Mouse (Mus musculus) CH12.LX (cell line): ENCODE data around the gene Wwp2. TPM values are rescaled to one million over a fixed set of nuclear protein-coding genes. Genes with fewer than 3 reads are reported as not detected.

Source experiments
- DNase-seq: peaks from one replicate; pipeline ENCODE4 v3.0.0-alpha.2; 2013; ENCODE audit errors: extremely low read depth
- H3K27ac ChIP-seq: 2 replicates; pipeline ENCODE4 v1.5.1; 2012; ENCODE audit warnings: low read depth, mild to moderate bottlenecking, control low read depth, moderate library complexity; ENCODE audit not compliant: insufficient read depth
- H3K27me3 ChIP-seq: replicated peaks from 2 replicates; pipeline ENCODE3; 2012; ENCODE audit warnings: inconsistent platforms
- H3K36me3 ChIP-seq, 2 experiments: replicated peaks in 1 of 2; 2 replicates each; pipeline versions ENCODE3 to v1.6.1; 2012; ENCODE audit warnings: inconsistent platforms in 1 of 2, low read length in 1 of 2, mild to moderate bottlenecking in 1 of 2, mixed read lengths in 1 of 2, moderate library complexity in 1 of 2; ENCODE audit not compliant: control insufficient read depth in 1 of 2, insufficient read depth in 1 of 2
- H3K4me1 ChIP-seq, 2 experiments: 2 replicates each; pipeline ENCODE4 v1.6.1; 2012; ENCODE audit warnings: inconsistent platforms in 1 of 2, moderate library complexity in 1 of 2; ENCODE audit not compliant: insufficient read depth in 2 of 2, control insufficient read depth in 1 of 2
- H3K4me2 ChIP-seq: 2 replicates; pipeline ENCODE4 v1.6.1; 2012; ENCODE audit warnings: low read depth, mild to moderate bottlenecking, control low read depth; ENCODE audit not compliant: poor library complexity, insufficient read depth, severe bottlenecking
- H3K4me3 ChIP-seq, 3 experiments: fragments of 150-350 bp in 1 of 3; sonication (generic) in 1 of 3; replicated peaks in 1 of 3; 2 replicates each; pipeline versions ENCODE3 to v1.5.1; 2011 to 2012; ENCODE audit warnings: low read depth in 2 of 3, low read length in 2 of 3, mild to moderate bottlenecking in 2 of 3, moderate library complexity in 2 of 3, control low read depth in 1 of 3, improper control_type of control experiment in 1 of 3, inconsistent platforms in 1 of 3, mixed read lengths in 1 of 3; ENCODE audit not compliant: poor library complexity in 1 of 3
- H3K79me2 ChIP-seq: replicated peaks from 2 replicates; pipeline ENCODE4 v1.6.1; 2012; ENCODE audit warnings: mild to moderate bottlenecking, moderate library complexity; ENCODE audit not compliant: control insufficient read depth, poor library complexity, insufficient read depth, severe bottlenecking; ENCODE audit errors: extremely low read depth
- H3K9ac ChIP-seq: 2 replicates; pipeline ENCODE4 v1.6.1; 2012; ENCODE audit warnings: low read depth, mild to moderate bottlenecking, control low read depth, moderate library complexity; ENCODE audit not compliant: insufficient read depth
- H3K9me3 ChIP-seq: replicated peaks from 2 replicates; pipeline ENCODE3; 2012; ENCODE audit warnings: low read length, inconsistent platforms, mixed read lengths
- BHLHE40 ChIP-seq: IDR thresholded peaks from 2 replicates; pipeline ENCODE4 v1.6.1; 2011; ENCODE audit warnings: mild to moderate bottlenecking, low read depth, low read length, improper control_type of control experiment
- CTCF ChIP-seq, 2 experiments: IDR thresholded peaks in 1 of 2; conservative IDR thresholded peaks in 1 of 2; 2 replicates each; pipeline ENCODE4 v1.5.1; 2011 to 2012; ENCODE audit warnings: low read depth in 2 of 2, low read length in 2 of 2, improper control_type of control experiment in 1 of 2, inconsistent platforms in 1 of 2, mild to moderate bottlenecking in 1 of 2, moderate library complexity in 1 of 2
- ELF1 ChIP-seq: IDR thresholded peaks from 2 replicates; pipeline ENCODE4 v1.6.1; 2014; ENCODE audit warnings: low read depth, mild to moderate bottlenecking, inconsistent platforms, low read length, improper control_type of control experiment
- EP300 ChIP-seq: IDR thresholded peaks from 2 replicates; pipeline ENCODE4 v1.6.1; 2011; ENCODE audit warnings: low read length, improper control_type of control experiment
- IRF4 ChIP-seq: IDR thresholded peaks from 2 replicates; pipeline ENCODE4 v1.6.1; 2014; ENCODE audit warnings: low read depth, mild to moderate bottlenecking, inconsistent platforms, low read length, improper control_type of control experiment
- JUND ChIP-seq: conservative IDR thresholded peaks from 2 replicates; pipeline ENCODE4 v1.6.1; 2011; ENCODE audit warnings: low read depth, low read length, improper control_type of control experiment
- MAX ChIP-seq: IDR thresholded peaks from 2 replicates; pipeline ENCODE4 v1.6.1; 2011; ENCODE audit warnings: low read length, improper control_type of control experiment
- MAZ ChIP-seq: IDR thresholded peaks from 2 replicates; pipeline ENCODE4 v1.6.1; 2012; ENCODE audit warnings: low read depth, mild to moderate bottlenecking, inconsistent platforms, low read length, improper control_type of control experiment, moderate library complexity
- MXI1 ChIP-seq: IDR thresholded peaks from 2 replicates; pipeline ENCODE4 v1.6.1; 2011; ENCODE audit warnings: mild to moderate bottlenecking, low read depth, low read length, improper control_type of control experiment
- MYC ChIP-seq: IDR thresholded peaks from 2 replicates; pipeline ENCODE4 v1.6.1; 2011; ENCODE audit warnings: low read depth, mild to moderate bottlenecking, improper control_type of control experiment, low read length
- NELFE ChIP-seq: IDR thresholded peaks from 2 replicates; pipeline ENCODE4 v1.6.1; 2011; ENCODE audit warnings: low read depth, low read length, improper control_type of control experiment
- PAX5 ChIP-seq: IDR thresholded peaks from 2 replicates; pipeline ENCODE4 v1.6.1; 2012; ENCODE audit warnings: low read length, inconsistent platforms, mixed read lengths
- POLR2A ChIP-seq: IDR thresholded peaks from 2 replicates; pipeline ENCODE4 v1.6.1; 2011; ENCODE audit warnings: low read depth, mild to moderate bottlenecking, improper control_type of control experiment, low read length
- POLR2AphosphoS2 ChIP-seq: IDR thresholded peaks from 2 replicates; pipeline ENCODE4 v1.6.1; 2011; ENCODE audit warnings: low read depth, low read length, improper control_type of control experiment
- RAD21 ChIP-seq: IDR thresholded peaks from 2 replicates; pipeline ENCODE4 v1.6.1; 2011; ENCODE audit warnings: low read depth, mild to moderate bottlenecking, low read length, improper control_type of control experiment, moderate library complexity
- RCOR1 ChIP-seq: conservative IDR thresholded peaks from 2 replicates; pipeline ENCODE4 v1.6.1; 2012; ENCODE audit warnings: low read depth, mild to moderate bottlenecking, inconsistent platforms, low read length, improper control_type of control experiment
- SMC3 ChIP-seq: IDR thresholded peaks from 2 replicates; pipeline ENCODE4 v1.6.1; 2011; ENCODE audit warnings: low read depth, low read length, improper control_type of control experiment
- TBP ChIP-seq: conservative IDR thresholded peaks from 2 replicates; pipeline ENCODE4 v1.6.1; 2011; ENCODE audit warnings: low read depth, low read length, improper control_type of control experiment
- TCF12 ChIP-seq: IDR thresholded peaks from 2 replicates; pipeline ENCODE4 v1.6.1; 2014; ENCODE audit warnings: low read depth, mild to moderate bottlenecking, inconsistent platforms, low read length, improper control_type of control experiment
- USF1 ChIP-seq: IDR thresholded peaks from 2 replicates; pipeline ENCODE4 v1.6.1; 2014; ENCODE audit warnings: low read depth, mild to moderate bottlenecking, inconsistent platforms, low read length, improper control_type of control experiment
- ZKSCAN1 ChIP-seq: IDR thresholded peaks from 2 replicates; pipeline ENCODE4 v1.6.1; 2012; ENCODE audit warnings: low read depth, inconsistent platforms, low read length, improper control_type of control experiment, borderline replicate concordance
- ZMIZ1 ChIP-seq: IDR thresholded peaks from 2 replicates; pipeline ENCODE4 v1.6.1; 2012; ENCODE audit warnings: low read depth, mild to moderate bottlenecking, inconsistent platforms, low read length, improper control_type of control experiment
- dilution Hi-C: fragments of 300-500 bp; cut with MboI; formaldehyde crosslinking; loops from 2 replicates; pipeline ENCODE4 v1.14.3; 2020; ENCODE audit warnings: low sequenced_read_pairs; ENCODE audit not compliant: extremely low pct_unique_long_range_greater_than_20kb, extremely low pct_ligation_motif_present
- in situ Hi-C: fragments of 300-500 bp; cut with MboI; formaldehyde crosslinking; loops from 3 replicates; pipeline ENCODE4 v1.14.3; 2019; ENCODE audit warnings: low sequenced_read_pairs, low pct_ligation_motif_present, low pct_unique_long_range_greater_than_20kb, mixed read lengths
- polyA plus RNA-seq: library from polyadenylated mRNA; unstranded; fragments of >175 nt; gene quantifications from 2 replicates; pipeline ENCODE4 v1.2.1, GENCODE M21; 2012; ENCODE audit warnings: low read depth; ENCODE audit not compliant: insufficient read length
- total RNA-seq, 2 experiments: library from RNA; depleted of rRNA; stranded (reverse); fragments of 300-350 nt in 1 of 2; fragments of >200 nt in 1 of 2; gene quantifications; 2 replicates each; pipeline ENCODE4 v1.2.3; 2012 to 2014

Wwp2 gene
- total and polyA plus RNA-seq, 3 experiments = 13.5 to 30.3 (median 20.7) TPM

DNA sequence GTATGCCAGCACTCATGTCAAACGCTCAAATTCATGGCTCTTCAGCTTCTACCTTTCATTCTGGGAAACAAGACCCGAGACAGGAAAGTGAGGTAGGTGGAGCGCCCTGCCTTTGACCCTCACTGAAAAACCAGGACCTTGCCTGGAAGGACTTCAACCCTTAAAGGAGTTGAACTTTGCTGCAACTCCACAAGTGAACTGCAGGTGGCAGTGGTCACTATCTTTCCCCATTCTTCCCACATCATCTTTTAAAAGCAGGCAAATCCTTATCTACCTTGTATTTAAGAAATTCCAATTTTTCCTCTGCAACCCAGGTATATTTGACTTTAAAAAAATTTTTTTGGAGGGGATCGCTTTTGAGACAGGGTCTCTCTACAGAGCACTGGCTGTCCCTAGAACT, 24.8 kb upstream of the Wwp2 start:
- DNase-seq = peak; percentile 33
- TF ChIP-seq POLR2AphosphoS2 (0 out of 2 replicates have a peak, but pooled peaks have one; percentile 49), RAD21 (peak; percentile 48), SMC3 (peak; percentile 53), CTCF (conservative IDR thresholded peaks at IDR 0.05 in 1 of 2, IDR thresholded peaks at IDR 0.05 in 1 of 2; ENCODE audit: low read depth in 2 of 2, low read length in 2 of 2) (peak; percentile 56 to 72), BHLHE40 (no peak)
- H3K79me2 ChIP-seq = no peaks in the 10 kb centered on the region

DNA sequence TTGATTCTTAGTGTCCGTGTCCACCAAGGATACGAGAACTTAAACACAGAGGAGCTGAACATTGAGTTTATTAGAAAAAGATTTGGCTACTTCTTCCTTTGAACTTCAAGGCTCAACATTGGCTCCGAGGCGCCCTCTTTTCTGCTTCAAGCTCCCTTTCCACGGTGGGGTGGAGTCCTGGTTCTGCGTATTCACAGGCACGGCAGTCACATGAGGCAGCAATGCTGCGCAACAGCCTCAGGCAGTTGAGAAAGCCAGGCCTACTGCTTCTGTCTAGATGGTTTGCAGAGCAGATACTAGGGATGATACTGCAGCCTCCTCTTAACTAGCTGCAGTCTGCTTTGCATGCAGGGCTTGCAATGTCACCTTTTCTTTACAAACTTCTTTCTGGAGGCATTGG, 23.6 kb upstream of the Wwp2 start:
- Histone ChIP-seq H3K9me3 (no peaks in the 10 kb centered on the region), H3K4me2 (no peak overlapping the region), H3K36me3 (peaks cover 71 to 93% of the 10 kb centered on the region in 2 experiments), H3K9ac (no peak overlapping the region), H3K27me3 (no peaks in the 10 kb centered on the region), H3K27ac (no peak overlapping the region), H3K4me1 (no peaks in the 10 kb centered on the region), H3K4me3 (no peak overlapping the region), H3K79me2 (no peaks in the 10 kb centered on the region)
- DNase-seq = no peak
- in situ Hi-C loops (no loop called here), dilution Hi-C loops (no loop called here)
- TF ChIP-seq PAX5 (no peak), RAD21 (no peak), IRF4 (no peak), MAZ (no peak), ELF1 (no peak), POLR2A (no peak), CTCF (conservative IDR thresholded peaks at IDR 0.05 in 1 of 2, IDR thresholded peaks at IDR 0.05 in 1 of 2; ENCODE audit: low read depth in 2 of 2, low read length in 2 of 2) (no peak), ZKSCAN1 (no peak), TCF12 (no peak), USF1 (no peak), BHLHE40 (no peak), JUND (no peak), ZMIZ1 (no peak), RCOR1 (no peak), MXI1 (no peak), NELFE (no peak), MAX (no peak), TBP (no peak), MYC (no peak), EP300 (no peak)

More for the DNA sequence above, 24.8 kb upstream of the Wwp2 start:
- no peak overlapping the region for H3K4me3 ChIP-seq
- in situ Hi-C loops = no loop called here
- dilution Hi-C loops = no loop called here
- peaks cover 62 to 94% of the 10 kb centered on the region in 2 experiments for H3K36me3 ChIP-seq
- H3K4me2 ChIP-seq = no peak overlapping the region
- no peak overlapping the region for H3K9ac ChIP-seq
- H3K27ac ChIP-seq = no peak overlapping the region
- no peaks in the 10 kb centered on the region for H3K9me3 ChIP-seq
- no peaks in the 10 kb centered on the region for H3K27me3 ChIP-seq
- H3K4me1 ChIP-seq = no peaks in the 10 kb centered on the region
